Mouse (Mus musculus) gastrocnemius, postnatal 10 days (tissue): ENCODE measurements around the gene Klhdc7b. TPM values are rescaled to one million over a fixed set of nuclear protein-coding genes. Genes with fewer than 3 reads are reported as not detected.

ENCODE experiments used
- DNase-seq: peaks from one replicate; pipeline ENCODE4 v3.0.0; 2021; ENCODE audit warnings: mixed read lengths
- total RNA-seq, 2 experiments: library from RNA; stranded (reverse); gene quantifications; 2 replicates each; pipeline ENCODE4 v1.2.3; 2021

Gene Klhdc7b
- total RNA-seq, 2 experiments from 2014 or later = not detected

GRCm38 (mm10) chr15:89374801-89375534 lies 9.7 kb upstream of the Klhdc7b start:
- no peak for DNase-seq

- no peak for DNase-seq
These were observed 8.7 kb upstream of the Klhdc7b start for GRCm38 (mm10) chr15:89376040-89376439.

GRCm38 (mm10) chr15:89376957-89377356 lies 7.8 kb upstream of the Klhdc7b start, which contains the start of gene Tymp:
Gene Tymp, minus strand, starts transcription at chr15:89377039.
- DNase-seq = no peak

- no peak for DNase-seq
These were observed 7.4 kb upstream of the Klhdc7b start for GRCm38 (mm10) chr15:89377362-89377761.

GRCm38 (mm10) chr15:89377938-89378828 lies 6.5 kb upstream of the Klhdc7b start:
- peak; percentile 10 for DNase-seq

- DNase-seq = peak; percentile 15
These were observed 5.8 kb upstream of the Klhdc7b start, which contains the start of gene Odf3b for GRCm38 (mm10) chr15:89378831-89379401. Gene Odf3b, minus strand, starts transcription at chr15:89379282.

GRCm38 (mm10) chr15:89379429-89379828 lies 5.3 kb upstream of the Klhdc7b start:
- peak; percentile 39 for DNase-seq

- DNase-seq = no peak
These were observed 2.4 kb downstream of the Klhdc7b start for GRCm38 (mm10) chr15:89387127-89387526.

- DNase-seq = no peak
These were observed 5.4 kb downstream of the Klhdc7b start for GRCm38 (mm10) chr15:89390081-89390480.

GRCm38 (mm10) chr15:89396883-89397282 lies 12.2 kb downstream of the Klhdc7b start:
- no peak for DNase-seq

GRCm38 (mm10) chr15:89398146-89398545 lies 13.4 kb downstream of the Klhdc7b start:
- no peak for DNase-seq

GRCm38 (mm10) chr15:89399716-89400115 lies 15.0 kb downstream of the Klhdc7b start:
- DNase-seq = no peak

- DNase-seq = no peak
These were observed 17.8 kb downstream of the Klhdc7b start for GRCm38 (mm10) chr15:89402471-89402870.

- DNase-seq = no peak
These were observed 20.3 kb downstream of the Klhdc7b start for GRCm38 (mm10) chr15:89404831-89405623.

- DNase-seq = no peak
These were observed 22.0 kb downstream of the Klhdc7b start for GRCm38 (mm10) chr15:89406691-89407090.

GRCm38 (mm10) chr15:89410118-89410517 lies 25.4 kb downstream of the Klhdc7b start, which contains the start of gene Syce3:
Gene Syce3, minus strand, starts transcription at chr15:89410503.
- no peak for DNase-seq

GRCm38 (mm10) chr15:89415282-89415681 lies 30.6 kb downstream of the Klhdc7b start:
- DNase-seq = no peak

- DNase-seq = no peak
These were observed 37.2 kb downstream of the Klhdc7b start for GRCm38 (mm10) chr15:89421938-89422337.

- no peak for DNase-seq
These were observed 39.9 kb downstream of the Klhdc7b start for GRCm38 (mm10) chr15:89424621-89425020.

- peak; percentile 53 for DNase-seq
These were observed 41.0 kb downstream of the Klhdc7b start, which contains the start of gene Cpt1b for GRCm38 (mm10) chr15:89425711-89426121. Gene Cpt1b, minus strand, starts transcription at chr15:89425863.

- DNase-seq = peak; percentile 29
These were observed 42.0 kb downstream of the Klhdc7b start for GRCm38 (mm10) chr15:89426716-89427115.
